Mouse (Mus musculus): Measurements from ENCODE around the gene Edc3. TPM values are rescaled to one million over a fixed set of nuclear protein-coding genes. Genes with fewer than 3 reads are reported as not detected.

Gene Edc3
- polyA plus RNA-seq, 1 experiment, result 31.4 TPM

- DNase-seq, result no peak
- Histone ChIP-seq H3K27me3 (ENCODE audit: control insufficient read depth, insufficient read depth, low read length) (no peaks in the 10 kb centered on the region), H3K27ac (ENCODE audit: control insufficient read depth, insufficient read depth, low read length) (no peak overlapping the region), H3K4me3 (ENCODE audit: control insufficient read depth, insufficient read depth, low read length) (no peak overlapping the region), H3K36me3 (ENCODE audit: control insufficient read depth, insufficient read depth, low read length) (peaks cover 17% of the 10 kb centered on the region), H3K4me1 (replicated peaks; ENCODE audit: control insufficient read depth, insufficient read depth, low read length) (no peaks in the 10 kb centered on the region)
- TF ChIP-seq POLR2A (IDR thresholded peaks at IDR 0.05; ENCODE audit: control insufficient read depth, extremely low read depth, insufficient read depth, low read length, poor library complexity) (no peak), CTCF (IDR thresholded peaks at IDR 0.05; ENCODE audit: borderline replicate concordance, control insufficient read depth, extremely low read depth, insufficient read depth, low read length, poor library complexity) (no peak)
- WGBS, result 98% methylated on average over 1 of the region's 1 CpGs
Observed at GRCm38 (mm10) chr9:57728312-57728711, 20.0 kb downstream of the Edc3 start.

GRCm38 (mm10) chr9:57733606-57734005 lies 25.3 kb downstream of the Edc3 start:
- TF ChIP-seq POLR2A (IDR thresholded peaks at IDR 0.05; ENCODE audit: control insufficient read depth, extremely low read depth, insufficient read depth, low read length, poor library complexity) (no peak), CTCF (IDR thresholded peaks at IDR 0.05; ENCODE audit: borderline replicate concordance, control insufficient read depth, extremely low read depth, insufficient read depth, low read length, poor library complexity) (no peak)
- 98% methylated on average over 6 of the region's 6 CpGs for WGBS
- H3K4me3 ChIP-seq (ENCODE audit: control insufficient read depth, insufficient read depth, low read length), result no peak overlapping the region
- no peak for DNase-seq
- H3K27me3 ChIP-seq (ENCODE audit: control insufficient read depth, insufficient read depth, low read length), result no peaks in the 10 kb centered on the region
- no peaks in the 10 kb centered on the region for H3K4me1 ChIP-seq (replicated peaks; ENCODE audit: control insufficient read depth, insufficient read depth, low read length)
- H3K27ac ChIP-seq (ENCODE audit: control insufficient read depth, insufficient read depth, low read length), result no peak overlapping the region
- H3K36me3 ChIP-seq (ENCODE audit: control insufficient read depth, insufficient read depth, low read length), result peaks cover 22% of the 10 kb centered on the region

GRCm38 (mm10) chr9:57739863-57740262 lies 31.5 kb downstream of the Edc3 start:
- Histone ChIP-seq H3K27ac (ENCODE audit: control insufficient read depth, insufficient read depth, low read length) (no peak overlapping the region), H3K4me3 (ENCODE audit: control insufficient read depth, insufficient read depth, low read length) (no peak overlapping the region), H3K4me1 (replicated peaks; ENCODE audit: control insufficient read depth, insufficient read depth, low read length) (no peaks in the 10 kb centered on the region), H3K27me3 (ENCODE audit: control insufficient read depth, insufficient read depth, low read length) (no peaks in the 10 kb centered on the region), H3K36me3 (ENCODE audit: control insufficient read depth, insufficient read depth, low read length) (peaks cover 42% of the 10 kb centered on the region)
- no peak for DNase-seq
- 98% methylated on average over 5 of the region's 5 CpGs for WGBS
- TF ChIP-seq CTCF (IDR thresholded peaks at IDR 0.05; ENCODE audit: borderline replicate concordance, control insufficient read depth, extremely low read depth, insufficient read depth, low read length, poor library complexity) (no peak), POLR2A (IDR thresholded peaks at IDR 0.05; ENCODE audit: control insufficient read depth, extremely low read depth, insufficient read depth, low read length, poor library complexity) (no peak)

- Histone ChIP-seq H3K27ac (ENCODE audit: control insufficient read depth, insufficient read depth, low read length) (no peak overlapping the region), H3K27me3 (ENCODE audit: control insufficient read depth, insufficient read depth, low read length) (no peaks in the 10 kb centered on the region), H3K4me1 (replicated peaks; ENCODE audit: control insufficient read depth, insufficient read depth, low read length) (no peaks in the 10 kb centered on the region), H3K36me3 (ENCODE audit: control insufficient read depth, insufficient read depth, low read length) (peaks cover 75% of the 10 kb centered on the region), H3K4me3 (ENCODE audit: control insufficient read depth, insufficient read depth, low read length) (no peak overlapping the region)
- peak; percentile 55 for DNase-seq
- TF ChIP-seq POLR2A (IDR thresholded peaks at IDR 0.05; ENCODE audit: control insufficient read depth, extremely low read depth, insufficient read depth, low read length, poor library complexity), result no peak
- TF ChIP-seq CTCF (IDR thresholded peaks at IDR 0.05; ENCODE audit: borderline replicate concordance, control insufficient read depth, extremely low read depth, insufficient read depth, low read length, poor library complexity), result no peak
- WGBS, result 53% methylated on average over 3 of the region's 3 CpGs
Observed at GRCm38 (mm10) chr9:57744462-57745091, 36.2 kb downstream of the Edc3 start.

GRCm38 (mm10) chr9:57747067-57747466 lies 38.7 kb downstream of the Edc3 start:
- WGBS, result 100% methylated on average over 1 of the region's 1 CpGs
- DNase-seq, result no peak
- Histone ChIP-seq H3K36me3 (ENCODE audit: control insufficient read depth, insufficient read depth, low read length) (peaks cover 77% of the 10 kb centered on the region), H3K27me3 (ENCODE audit: control insufficient read depth, insufficient read depth, low read length) (no peaks in the 10 kb centered on the region), H3K4me1 (replicated peaks; ENCODE audit: control insufficient read depth, insufficient read depth, low read length) (no peaks in the 10 kb centered on the region), H3K27ac (ENCODE audit: control insufficient read depth, insufficient read depth, low read length) (no peak overlapping the region), H3K4me3 (ENCODE audit: control insufficient read depth, insufficient read depth, low read length) (no peak overlapping the region)
- TF ChIP-seq CTCF (IDR thresholded peaks at IDR 0.05; ENCODE audit: borderline replicate concordance, control insufficient read depth, extremely low read depth, insufficient read depth, low read length, poor library complexity), result no peak
- no peak for TF ChIP-seq POLR2A (IDR thresholded peaks at IDR 0.05; ENCODE audit: control insufficient read depth, extremely low read depth, insufficient read depth, low read length, poor library complexity)

GRCm38 (mm10) chr9:57748137-57748536 lies 39.8 kb downstream of the Edc3 start:
- no peaks in the 10 kb centered on the region for H3K4me1 ChIP-seq (replicated peaks; ENCODE audit: control insufficient read depth, insufficient read depth, low read length)
- no peak for TF ChIP-seq POLR2A (IDR thresholded peaks at IDR 0.05; ENCODE audit: control insufficient read depth, extremely low read depth, insufficient read depth, low read length, poor library complexity)
- no peak for TF ChIP-seq CTCF (IDR thresholded peaks at IDR 0.05; ENCODE audit: borderline replicate concordance, control insufficient read depth, extremely low read depth, insufficient read depth, low read length, poor library complexity)
- over 99% methylated on average over 6 of the region's 6 CpGs for WGBS
- no peak overlapping the region for H3K27ac ChIP-seq (ENCODE audit: control insufficient read depth, insufficient read depth, low read length)
- DNase-seq, result no peak
- H3K4me3 ChIP-seq (ENCODE audit: control insufficient read depth, insufficient read depth, low read length), result no peak overlapping the region
- H3K27me3 ChIP-seq (ENCODE audit: control insufficient read depth, insufficient read depth, low read length), result no peaks in the 10 kb centered on the region
- H3K36me3 ChIP-seq (ENCODE audit: control insufficient read depth, insufficient read depth, low read length), result peaks cover 83% of the 10 kb centered on the region

- DNase-seq, result no peak
- H3K36me3 ChIP-seq (ENCODE audit: control insufficient read depth, insufficient read depth, low read length), result peaks cover 90% of the 10 kb centered on the region
- no peak overlapping the region for H3K4me3 ChIP-seq (ENCODE audit: control insufficient read depth, insufficient read depth, low read length)
- WGBS, result 85% methylated on average over 1 of the region's 1 CpGs
- H3K27ac ChIP-seq (ENCODE audit: control insufficient read depth, insufficient read depth, low read length), result no peak overlapping the region
- TF ChIP-seq POLR2A (IDR thresholded peaks at IDR 0.05; ENCODE audit: control insufficient read depth, extremely low read depth, insufficient read depth, low read length, poor library complexity) (no peak), CTCF (IDR thresholded peaks at IDR 0.05; ENCODE audit: borderline replicate concordance, control insufficient read depth, extremely low read depth, insufficient read depth, low read length, poor library complexity) (no peak)
- H3K27me3 ChIP-seq (ENCODE audit: control insufficient read depth, insufficient read depth, low read length), result no peaks in the 10 kb centered on the region
- H3K4me1 ChIP-seq (replicated peaks; ENCODE audit: control insufficient read depth, insufficient read depth, low read length), result no peaks in the 10 kb centered on the region
Observed at GRCm38 (mm10) chr9:57748831-57749230, 40.5 kb downstream of the Edc3 start.
